Mouse (Mus musculus) liver, embryonic 14.5 days (tissue): Measurements from ENCODE around the gene Mrpl10. TPM values are rescaled to one million over a fixed set of nuclear protein-coding genes. Genes with fewer than 3 reads are reported as not detected.

ENCODE experiments used
- ATAC-seq: fragments of 200-750 bp; cut with Nextera tagmentation; 2 replicates; pipeline ENCODE4 v1.8.0; 2017; ENCODE audit warnings: moderate number of reproducible peaks, mild to moderate bottlenecking, moderate library complexity; ENCODE audit not compliant: insufficient read depth
- DNase-seq, 3 experiments: peaks; one replicate each; pipeline ENCODE4 v3.0.0-alpha.2; 2012 to 2013; ENCODE audit warnings: low read depth in 3 of 3, low spot score in 3 of 3
- H3K27ac ChIP-seq: fragments of 300-500 bp; sonication (generic); 2 replicates; pipeline ENCODE4 v1.5.1; 2014; ENCODE audit warnings: moderate library complexity, mild to moderate bottlenecking, control low read depth, inconsistent platforms
- H3K27me3 ChIP-seq: fragments of 300-500 bp; sonication (generic); 2 replicates; pipeline ENCODE4 v1.6.1; 2014; ENCODE audit warnings: mild to moderate bottlenecking, low read length, moderate library complexity; ENCODE audit not compliant: control insufficient read depth, insufficient read depth
- H3K36me3 ChIP-seq: fragments of 300-500 bp; sonication (generic); replicated peaks from 2 replicates; pipeline ENCODE4 v1.6.1; 2014; ENCODE audit warnings: low read depth; ENCODE audit not compliant: control insufficient read depth, insufficient read depth
- H3K4me1 ChIP-seq, 2 experiments: fragments of 200-500 bp in 1 of 2; fragments of 300-500 bp in 1 of 2; sonication (generic) in 1 of 2; replicated peaks; 2 replicates each; pipeline ENCODE4 v1.6.1; 2012 to 2014; ENCODE audit warnings: antibody characterized with exemption in 1 of 2, inconsistent platforms in 1 of 2, low read length in 1 of 2; ENCODE audit not compliant: control insufficient read depth in 2 of 2, insufficient read depth in 2 of 2
- H3K4me2 ChIP-seq: fragments of 300-500 bp; sonication (generic); 2 replicates; pipeline ENCODE4 v1.6.1; 2014; ENCODE audit warnings: low read depth, mild to moderate bottlenecking, control low read depth, moderate library complexity
- H3K4me3 ChIP-seq, 2 experiments: fragments of 200-500 bp in 1 of 2; fragments of 300-500 bp in 1 of 2; sonication (generic) in 1 of 2; 2 replicates each; pipeline ENCODE4 v1.5.1; 2012 to 2014; ENCODE audit warnings: low read depth in 2 of 2, low read length in 2 of 2, mild to moderate bottlenecking in 2 of 2, control low read depth in 1 of 2, inconsistent platforms in 1 of 2, moderate library complexity in 1 of 2; ENCODE audit not compliant: insufficient read depth in 1 of 2
- H3K9ac ChIP-seq: fragments of 300-500 bp; sonication (generic); replicated peaks from 2 replicates; pipeline ENCODE4 v1.6.1; 2014; ENCODE audit warnings: mild to moderate bottlenecking, control low read depth, moderate library complexity
- H3K9me3 ChIP-seq: fragments of 300-500 bp; sonication (generic); 2 replicates; pipeline ENCODE4 v1.6.1; 2016; ENCODE audit warnings: low read length, mixed read lengths; ENCODE audit not compliant: control insufficient read depth
- CTCF ChIP-seq: IDR thresholded peaks from 2 replicates; pipeline ENCODE4 v1.5.1; 2016; ENCODE audit warnings: antibody characterized with exemption, low read depth, control low read depth
- EP300 ChIP-seq: IDR thresholded peaks from 2 replicates; pipeline ENCODE4 v1.6.1; 2016; ENCODE audit warnings: antibody characterized with exemption, low read depth
- WGBS: fragments of 180-500 bp; shearing (Covaris S2); extraction: QIAGEN DNeasy Blood & Tissue Kit; methylation state at CpG from one replicate; pipeline ENCODE4 v1.1.7; 2014; ENCODE audit not compliant: insufficient replicate concordance; 5-methylcytosine and 5-hydroxymethylcytosine counted together
- polyA plus RNA-seq, 2 experiments: library from polyadenylated mRNA; depleted of rRNA in 1 of 2; stranded (reverse) in 1 of 2; unstranded in 1 of 2; fragments of >200 nt; fragmentation: Nextera tagmentation in 1 of 2; extraction: Ambion mirVana in 1 of 2; gene quantifications; 2 replicates each; pipeline versions ENCODE4 v1.2.1 to v1.2.3; 2012 to 2014

Gene Mrpl10
- polyA plus RNA-seq, 2 experiments = 29.1 to 34.9 TPM

GRCm38 (mm10) chr11:97036141-97036540 is 5.2 kb upstream of the Mrpl10 start:
- WGBS = 65% methylated on average over 5 of the region's 5 CpGs
- H3K9ac ChIP-seq = no peak overlapping the region
- H3K27ac ChIP-seq = no peak overlapping the region
- no peak overlapping the region for H3K4me3 ChIP-seq
- ATAC-seq (no peak), DNase-seq (no peak)
- H3K9me3 ChIP-seq = no peaks in the 10 kb centered on the region
- H3K4me2 ChIP-seq = no peak overlapping the region
- H3K36me3 ChIP-seq = no peaks in the 10 kb centered on the region
- TF ChIP-seq EP300 (no peak), CTCF (no peak)
- H3K4me1 ChIP-seq = peaks cover 2 to 6% of the 10 kb centered on the region in 2 experiments; a peak in 3 of 4 replicates
- H3K27me3 ChIP-seq = no peaks in the 10 kb centered on the region

DNA sequence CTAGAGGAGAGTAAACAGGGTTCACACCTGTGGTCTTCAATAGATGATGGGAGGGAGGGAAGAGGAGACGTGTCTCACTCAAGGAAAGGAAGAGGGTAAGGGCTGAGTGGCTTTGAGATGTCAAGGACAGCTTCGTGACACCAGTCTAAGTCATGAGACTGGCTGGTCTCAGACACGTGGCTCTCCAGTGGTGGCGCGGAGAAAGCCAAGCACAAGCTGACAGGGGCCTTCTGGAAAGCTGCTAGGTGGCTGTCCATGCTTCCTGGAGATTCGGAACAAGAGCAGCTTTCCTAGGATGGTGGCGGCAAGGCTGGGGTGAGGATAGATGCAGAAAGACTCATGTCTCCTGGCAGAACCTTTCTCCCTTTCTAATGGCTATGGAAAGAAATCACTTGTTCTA is 2.5 kb upstream of the Mrpl10 start:
- H3K27me3 ChIP-seq = no peaks in the 10 kb centered on the region
- ATAC-seq (no peak), DNase-seq (no peak)
- 59% methylated on average over 7 of the region's 7 CpGs for WGBS
- H3K4me3 ChIP-seq = no peak overlapping the region
- H3K4me2 ChIP-seq = no peak overlapping the region
- no peak for TF ChIP-seq EP300
- no peak for TF ChIP-seq CTCF
- no peaks in the 10 kb centered on the region for H3K36me3 ChIP-seq
- H3K9ac ChIP-seq = no peak overlapping the region
- no peaks in the 10 kb centered on the region for H3K9me3 ChIP-seq
- peaks cover 9 to 12% of the 10 kb centered on the region in 2 experiments for H3K4me1 ChIP-seq
- H3K27ac ChIP-seq = no peak overlapping the region

- H3K9ac ChIP-seq = peak overlapping the region; percentile 62
Measured at GRCm38 (mm10) chr11:97040301-97041021, 899 bp upstream of the Mrpl10 start.

DNA sequence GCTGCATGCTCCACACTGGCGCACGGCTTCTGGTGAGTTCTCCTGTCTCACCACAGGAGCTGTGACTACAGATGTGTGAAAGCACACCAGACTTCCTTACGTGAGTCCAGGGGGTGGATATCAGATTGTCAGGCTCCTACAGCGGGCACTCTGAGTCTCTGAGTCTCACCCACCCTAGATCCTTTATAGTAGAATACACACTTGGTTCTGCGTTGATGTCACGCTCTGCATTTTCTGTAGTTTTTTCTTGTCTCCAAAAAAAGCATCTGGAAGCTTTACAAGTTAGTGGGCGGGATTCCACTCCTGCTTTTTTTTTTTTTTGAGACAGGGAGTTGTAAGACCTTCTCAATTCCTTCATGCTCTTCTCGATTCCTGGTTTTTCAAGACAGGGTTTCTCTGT is 3.5 kb downstream of the Mrpl10 start:
- Histone ChIP-seq H3K27me3 (no peaks in the 10 kb centered on the region), H3K4me2 (no peak overlapping the region), H3K27ac (no peak overlapping the region), H3K4me1 (peaks cover 9 to 12% of the 10 kb centered on the region in 2 experiments), H3K4me3 (no peak overlapping the region), H3K9me3 (no peaks in the 10 kb centered on the region), H3K36me3 (no peaks in the 10 kb centered on the region), H3K9ac (no peak overlapping the region)
- WGBS = 80% methylated on average over 8 of the region's 8 CpGs
- DNase-seq (no peak), ATAC-seq (no peak)
- TF ChIP-seq CTCF (no peak), EP300 (no peak)

More at GRCm38 (mm10) chr11:97040301-97041021, 899 bp upstream of the Mrpl10 start:
- TF ChIP-seq EP300 (no peak), CTCF (no peak)
- DNase-seq = no peak
- no peak for ATAC-seq
- no peaks in the 10 kb centered on the region for H3K36me3 ChIP-seq
- no peaks in the 10 kb centered on the region for H3K9me3 ChIP-seq
- H3K4me3 ChIP-seq = peak overlapping the region; percentile 72 to 87
- no peak overlapping the region for H3K27ac ChIP-seq
- H3K4me2 ChIP-seq = peak overlapping the region; percentile 89
- no peaks in the 10 kb centered on the region for H3K27me3 ChIP-seq
- 32% methylated on average over 12 of the region's 12 CpGs for WGBS
- H3K4me1 ChIP-seq = peaks cover 9 to 12% of the 10 kb centered on the region in 2 experiments

- peaks cover 7 to 12% of the 10 kb centered on the region in 2 experiments for H3K4me1 ChIP-seq
- no peaks in the 10 kb centered on the region for H3K27me3 ChIP-seq
- H3K36me3 ChIP-seq = no peaks in the 10 kb centered on the region
- ATAC-seq = no peak
- H3K4me3 ChIP-seq = no peak overlapping the region
- 72% methylated on average over 7 of the region's 7 CpGs for WGBS
- no peak overlapping the region for H3K9ac ChIP-seq
- no peaks in the 10 kb centered on the region for H3K9me3 ChIP-seq
- peak; percentile 48 for TF ChIP-seq CTCF
- TF ChIP-seq EP300 = no peak
- no peak overlapping the region for H3K27ac ChIP-seq
- no peak for DNase-seq
- no peak overlapping the region for H3K4me2 ChIP-seq
Measured at GRCm38 (mm10) chr11:97045861-97046260, 4.5 kb downstream of the Mrpl10 start.
